Mouse (Mus musculus): ENCODE measurements around the gene Cenpe. TPM values are rescaled to one million over a fixed set of nuclear protein-coding genes. Genes with fewer than 3 reads are reported as not detected.
"Not testable (repeated sequence)": the region's sequence is repeated elsewhere in the genome, so short reads cannot be mapped to it uniquely, and the experiment has no call there.

The Cenpe gene
- total RNA-seq (2021) = 1 to 10 TPM in 1 of 2 experiments, under 1 TPM in 1; 0.91 to 1.4 TPM
- long read RNA-seq, experiment 1 = 0 reads
- long read RNA-seq, experiment 2 = 0 reads

- DNase-seq (ENCODE audit: extremely low spot score in 1 of 2, low spot score in 2 of 2) = peak; percentile 86 to 87
- TF ChIP-seq CTCF (IDR thresholded peaks at IDR 0.05) = no peak
- intact Hi-C loops (cut with DNase I) = no loop called here
- peak within 1 kb of the TSS; percentile 82 for H3K4me3 ChIP-seq
- H3K27ac ChIP-seq = peak within 1 kb of the TSS; percentile 78
Observed at GRCm38 (mm10) chr3:135211805-135212657, at the start of gene Cenpe. TSS of gene Cenpe (plus strand) at chr3:135212537.

DNA sequence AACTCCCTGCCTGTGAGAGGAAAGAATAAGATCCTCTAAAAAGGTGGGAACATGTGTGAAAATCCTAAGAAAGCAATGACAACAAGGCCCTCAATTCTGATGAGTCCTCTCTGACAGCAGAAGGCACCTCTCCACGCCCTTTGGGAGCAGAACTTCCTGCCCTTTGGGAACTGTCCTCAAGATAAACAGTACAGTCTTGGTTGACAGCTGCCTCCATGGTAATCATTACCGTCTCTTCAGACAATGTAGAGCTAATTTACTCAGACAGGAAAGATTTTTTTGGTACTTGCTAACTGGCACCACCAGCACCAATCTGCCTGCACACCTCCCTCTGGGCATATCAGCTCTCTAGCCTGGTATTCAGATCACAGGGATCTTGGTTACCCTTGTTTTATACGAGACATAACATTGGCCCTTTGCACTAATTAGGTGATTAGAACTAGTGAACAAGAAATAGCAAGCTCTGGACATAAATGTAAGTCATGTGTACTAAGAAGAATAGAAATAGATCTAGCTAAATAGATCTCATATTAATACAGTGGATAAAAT lies 40.4 kb upstream of the Cenpe start:
- no peak for TF ChIP-seq CTCF (IDR thresholded peaks at IDR 0.05)
- DNase-seq (ENCODE audit: extremely low spot score in 1 of 2, low spot score in 2 of 2) = no peak
- Histone ChIP-seq H3K4me3 (no peak overlapping the region), H3K27ac (no peak overlapping the region)
- intact Hi-C loops (cut with DNase I) = no loop called here

DNA sequence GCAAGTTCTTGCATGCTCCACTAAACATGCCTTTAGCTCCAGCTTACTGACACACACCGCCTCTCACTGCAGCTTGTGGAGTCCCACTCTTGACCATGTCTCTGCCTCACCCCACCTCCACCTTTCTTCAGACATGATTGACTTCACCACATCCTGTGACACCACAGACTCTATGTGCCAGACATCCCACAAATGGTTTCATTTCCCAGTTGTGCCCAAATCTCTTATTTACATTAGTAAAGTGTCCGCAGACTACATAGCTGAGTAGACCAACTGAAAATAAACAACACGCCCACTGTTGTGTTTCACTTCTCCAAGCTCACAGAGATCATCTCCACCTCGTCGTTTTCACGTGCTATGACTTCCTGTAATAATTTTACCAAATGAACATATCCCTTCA lies 20.5 kb upstream of the Cenpe start:
- Histone ChIP-seq H3K4me3 (no peak overlapping the region), H3K27ac (no peak overlapping the region)
- TF ChIP-seq CTCF (IDR thresholded peaks at IDR 0.05) = no peak
- intact Hi-C loops (cut with DNase I) = no loop called here
- no peak for DNase-seq (ENCODE audit: extremely low spot score in 1 of 2, low spot score in 2 of 2)

GRCm38 (mm10) chr3:135198051-135198450 lies 14.3 kb upstream of the Cenpe start:
- H3K27ac ChIP-seq; intact Hi-C loops (cut with DNase I); DNase-seq (ENCODE audit: extremely low spot score in 1 of 2, low spot score in 2 of 2); H3K4me3 ChIP-seq: not testable (repeated sequence)

DNA sequence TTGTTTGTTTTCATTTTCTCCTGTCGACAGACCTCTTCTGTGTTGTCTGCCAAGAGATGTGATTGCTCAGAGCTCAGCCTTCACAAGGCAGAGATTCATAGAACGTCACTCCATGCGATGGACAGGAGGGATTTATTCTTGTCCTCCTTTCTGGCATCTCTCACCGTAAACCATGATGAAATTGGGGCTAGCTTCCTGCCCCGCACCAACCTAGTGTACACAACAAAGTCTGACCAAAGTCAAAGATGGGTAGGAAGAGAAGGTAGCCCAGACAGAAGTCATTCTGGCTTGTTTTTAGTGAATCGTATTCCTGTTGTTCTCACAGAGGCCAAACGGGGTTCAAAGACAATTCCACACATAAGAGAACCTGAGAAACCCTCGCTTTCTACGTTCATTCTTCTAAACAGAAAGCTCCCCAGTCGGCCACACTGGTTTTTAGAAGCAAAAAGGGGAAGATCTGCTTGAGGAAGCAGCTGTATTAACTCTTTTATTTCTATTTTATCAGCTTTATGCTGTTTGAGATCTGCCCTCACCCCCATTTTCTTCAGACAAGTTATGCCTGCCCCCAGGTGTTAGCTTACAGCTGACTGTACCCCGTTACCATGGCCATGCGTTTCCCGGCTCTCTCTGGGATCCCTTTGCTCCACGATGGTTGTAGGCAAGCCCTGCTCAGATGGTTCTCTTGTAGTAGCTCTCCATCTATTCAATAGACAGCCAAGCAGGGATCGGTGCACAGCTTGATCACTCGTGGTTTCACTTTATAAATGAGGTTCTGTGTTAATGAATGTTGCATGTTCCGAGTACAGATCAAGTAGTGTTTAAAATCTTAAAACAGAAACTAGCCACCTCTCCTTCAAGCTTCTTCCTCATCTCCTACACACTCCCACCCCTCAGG lies 11.7 kb upstream of the Cenpe start:
- no peak overlapping the region for H3K27ac ChIP-seq
- intact Hi-C loops (cut with DNase I) = no loop called here
- DNase-seq (ENCODE audit: extremely low spot score in 1 of 2, low spot score in 2 of 2) = no peak
- TF ChIP-seq CTCF (IDR thresholded peaks at IDR 0.05) = no peak
- no peak overlapping the region for H3K4me3 ChIP-seq

GRCm38 (mm10) chr3:135206621-135207020 lies 5.7 kb upstream of the Cenpe start:
- Histone ChIP-seq H3K4me3 (no peak overlapping the region), H3K27ac (no peak overlapping the region)
- DNase-seq (ENCODE audit: extremely low spot score in 1 of 2, low spot score in 2 of 2) = peak in 1 of 2 experiments; percentile 31
- TF ChIP-seq CTCF (IDR thresholded peaks at IDR 0.05) = peak; percentile 71
- intact Hi-C loops (cut with DNase I) = loop anchor here (1.0 to 5.0 kb wide), 2 partner anchors 552 to 1329 kb away; no protein-coding TSS in a partner anchor

- H3K4me3 ChIP-seq = peak overlapping the region; percentile 82
- no peak for DNase-seq (ENCODE audit: extremely low spot score in 1 of 2, low spot score in 2 of 2)
- no peak for TF ChIP-seq CTCF (IDR thresholded peaks at IDR 0.05)
- H3K27ac ChIP-seq = no peak overlapping the region
- intact Hi-C loops (cut with DNase I) = no loop called here
Observed at GRCm38 (mm10) chr3:135212658-135213350, 467 bp downstream of the Cenpe start.

DNA sequence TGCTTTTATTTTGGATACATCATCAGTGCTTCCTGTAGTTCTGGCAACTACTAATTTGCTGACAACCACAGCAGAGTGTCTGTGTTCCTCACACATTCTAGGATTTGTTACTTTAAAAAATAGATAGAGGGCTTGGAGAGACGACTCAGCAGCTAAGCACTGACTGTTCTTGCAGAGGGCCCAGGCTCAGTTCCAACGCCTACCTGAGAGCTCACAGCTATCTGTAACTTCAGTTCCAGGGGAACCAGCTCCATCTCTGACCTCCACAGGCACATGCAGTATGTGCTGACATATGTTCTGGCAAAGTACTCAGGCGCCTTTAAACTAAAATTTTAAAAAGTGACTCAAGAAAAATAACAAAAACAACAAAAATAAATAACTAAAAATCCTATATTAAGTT lies 19.7 kb downstream of the Cenpe start:
- no peak for TF ChIP-seq CTCF (IDR thresholded peaks at IDR 0.05)
- no peak for DNase-seq (ENCODE audit: extremely low spot score in 1 of 2, low spot score in 2 of 2)
- intact Hi-C loops (cut with DNase I) = no loop called here
- Histone ChIP-seq H3K27ac (no peak overlapping the region), H3K4me3 (no peak overlapping the region)

DNA sequence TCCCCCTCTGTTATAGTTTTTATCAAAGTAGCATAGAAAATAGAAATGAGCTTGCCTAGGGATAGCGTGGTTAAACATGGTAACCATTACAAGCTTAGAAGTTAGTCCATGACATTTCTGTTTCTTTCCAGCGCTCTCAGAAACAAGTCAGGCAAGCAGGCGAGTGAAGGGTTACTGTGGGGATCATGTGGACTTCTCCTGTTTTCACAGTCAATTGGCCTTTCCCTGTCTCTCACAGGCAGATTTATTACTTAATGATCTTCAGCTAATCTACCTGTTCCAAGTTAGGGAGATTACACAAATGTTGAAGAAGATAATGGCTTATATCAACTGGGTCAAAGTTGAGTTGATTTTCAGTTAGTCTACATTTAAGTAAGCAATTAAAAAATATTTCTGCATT lies 20.1 kb downstream of the Cenpe start:
- intact Hi-C loops (cut with DNase I) = no loop called here
- Histone ChIP-seq H3K4me3 (no peak overlapping the region), H3K27ac (no peak overlapping the region)
- no peak for TF ChIP-seq CTCF (IDR thresholded peaks at IDR 0.05)
- no peak for DNase-seq (ENCODE audit: extremely low spot score in 1 of 2, low spot score in 2 of 2)

- intact Hi-C loops (cut with DNase I) = no loop called here
- TF ChIP-seq CTCF (IDR thresholded peaks at IDR 0.05) = peak; percentile 37
- H3K4me3 ChIP-seq = no peak overlapping the region
- DNase-seq (ENCODE audit: extremely low spot score in 1 of 2, low spot score in 2 of 2) = no peak
- H3K27ac ChIP-seq = no peak overlapping the region
Observed at GRCm38 (mm10) chr3:135245733-135246132, 33.4 kb downstream of the Cenpe start.

DNA sequence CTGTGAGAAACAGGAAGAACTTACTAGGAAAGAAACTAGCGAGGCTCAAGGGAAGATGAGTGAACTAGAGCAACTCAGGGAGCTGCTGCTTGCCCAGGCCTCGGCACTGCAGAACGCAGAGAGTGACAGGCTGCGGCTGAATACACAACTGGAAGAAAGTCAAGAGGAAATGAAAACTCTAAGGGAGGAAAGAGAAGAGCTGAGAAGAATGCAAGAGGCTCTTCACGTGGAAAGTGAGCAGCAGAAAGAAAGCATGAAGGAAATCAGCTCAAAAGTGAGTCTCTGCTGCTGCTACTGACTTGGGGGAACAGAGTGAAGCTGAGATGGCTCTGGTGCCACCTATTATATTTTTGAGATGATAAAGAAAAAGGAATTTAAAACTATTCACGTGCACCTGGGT lies 34.5 kb downstream of the Cenpe start:
- no peak for TF ChIP-seq CTCF (IDR thresholded peaks at IDR 0.05)
- intact Hi-C loops (cut with DNase I) = no loop called here
- H3K4me3 ChIP-seq = no peak overlapping the region
- H3K27ac ChIP-seq = no peak overlapping the region
- no peak for DNase-seq (ENCODE audit: extremely low spot score in 1 of 2, low spot score in 2 of 2)
